Mouse (Mus musculus) neural tube, embryonic 14.5 days (tissue): ENCODE results near the gene Ppfia1. TPM values are rescaled to one million over a fixed set of nuclear protein-coding genes. Genes with fewer than 3 reads are reported as not detected.

Source experiments
- ATAC-seq: fragments of 200-750 bp; cut with Nextera tagmentation; 2 replicates; pipeline ENCODE4 v1.8.0; 2017; ENCODE audit warnings: low read depth, mild to moderate bottlenecking, moderate TSS enrichment, moderate library complexity
- H3K27ac ChIP-seq: fragments of 300-500 bp; sonication (generic); 2 replicates; pipeline ENCODE4 v1.5.1; 2014; ENCODE audit warnings: low read depth, mild to moderate bottlenecking, control low read depth, low read length, moderate library complexity, mixed read lengths
- H3K27me3 ChIP-seq: fragments of 300-500 bp; sonication (generic); 2 replicates; pipeline ENCODE4 v1.6.1; 2014; ENCODE audit warnings: low read length; ENCODE audit not compliant: control insufficient read depth, insufficient read depth
- H3K36me3 ChIP-seq: fragments of 300-500 bp; sonication (generic); 2 replicates; pipeline ENCODE4 v1.6.1; 2014; ENCODE audit warnings: low read length, mixed read lengths; ENCODE audit not compliant: control insufficient read depth, insufficient read depth
- H3K4me1 ChIP-seq: fragments of 300-500 bp; sonication (generic); 2 replicates; pipeline ENCODE4 v1.6.1; 2014; ENCODE audit warnings: low read length; ENCODE audit not compliant: control insufficient read depth, insufficient read depth
- H3K4me2 ChIP-seq: fragments of 300-500 bp; sonication (generic); 2 replicates; pipeline ENCODE4 v1.6.1; 2014; ENCODE audit warnings: mild to moderate bottlenecking, low read depth, low read length, control low read depth
- H3K4me3 ChIP-seq: fragments of 300-500 bp; sonication (generic); 2 replicates; pipeline ENCODE4 v1.5.1; 2014; ENCODE audit warnings: low read depth, low read length, control low read depth, mixed read lengths
- H3K9ac ChIP-seq: fragments of 300-500 bp; sonication (generic); replicated peaks from 2 replicates; pipeline ENCODE4 v1.6.1; 2014; ENCODE audit warnings: low read depth, mild to moderate bottlenecking, control low read depth, low read length, mixed read lengths
- H3K9me3 ChIP-seq: fragments of 300-500 bp; sonication (generic); 2 replicates; pipeline ENCODE4 v1.6.1; 2016; ENCODE audit warnings: low read length; ENCODE audit not compliant: control insufficient read depth
- WGBS: fragments of 180-500 bp; shearing (Covaris S2); extraction: QIAGEN DNeasy Blood & Tissue Kit; methylation state at CpG from one replicate; pipeline ENCODE4 v1.1.7; 2014; 5-methylcytosine and 5-hydroxymethylcytosine counted together
- polyA plus RNA-seq: library from polyadenylated mRNA; unstranded; fragments of >200 nt; fragmentation: Nextera tagmentation; extraction: Ambion mirVana; gene quantifications from 2 replicates; pipeline ENCODE4 v1.2.1, GENCODE M21; 2014

Ppfia1 gene
- polyA plus RNA-seq, 1 experiment from 2014 or later = 30.9 TPM

DNA sequence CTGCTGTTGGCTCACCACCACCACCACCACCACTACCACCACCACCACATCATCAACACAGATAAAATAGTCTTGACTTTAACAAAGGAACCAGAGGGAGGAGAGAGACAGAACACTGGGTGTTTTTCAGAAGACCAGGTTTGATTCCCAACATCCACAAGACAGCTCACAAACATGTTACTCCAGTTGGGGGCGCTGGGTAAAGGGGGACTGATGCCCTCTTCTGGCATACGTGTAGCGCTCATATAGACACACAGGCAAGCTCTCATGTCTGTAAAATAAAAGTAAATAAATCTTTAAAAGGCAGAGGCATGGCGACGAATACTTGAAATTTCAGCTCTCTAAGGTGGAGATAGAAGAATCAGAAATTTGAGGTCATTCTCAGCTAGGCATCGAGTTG is 5.0 kb upstream of the Ppfia1 start:
- Histone ChIP-seq H3K27me3 (no peaks in the 10 kb centered on the region), H3K9me3 (no peaks in the 10 kb centered on the region), H3K27ac (no peak overlapping the region), H3K9ac (no peak overlapping the region), H3K4me1 (peaks cover 3% of the 10 kb centered on the region; the same call in 1 of the 2 replicates), H3K36me3 (no peaks in the 10 kb centered on the region), H3K4me2 (no peak overlapping the region), H3K4me3 (no peak overlapping the region)
- 43% methylated on average over 6 of the region's 6 CpGs for WGBS
- no peak for ATAC-seq

DNA sequence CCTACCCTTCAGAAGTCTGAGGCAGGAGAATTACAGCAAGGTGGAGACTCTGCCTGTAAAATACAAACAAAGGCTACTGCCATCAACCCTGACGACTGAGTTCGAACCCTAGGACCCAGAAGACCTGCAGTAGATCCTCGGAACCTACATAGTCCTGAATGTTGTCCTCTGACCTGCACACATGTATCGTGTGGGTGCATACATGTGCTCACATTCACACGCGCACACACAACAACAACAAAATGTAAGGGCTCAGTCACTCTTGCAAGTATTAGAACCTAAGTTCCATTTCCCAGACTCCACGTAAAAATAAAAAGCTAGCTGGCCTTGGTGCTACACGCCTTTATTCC is 569 bp upstream of the Ppfia1 start:
- H3K27me3 ChIP-seq = no peaks in the 10 kb centered on the region
- peaks cover 13% of the 10 kb centered on the region for H3K36me3 ChIP-seq
- peaks cover 15% of the 10 kb centered on the region for H3K4me1 ChIP-seq
- peak overlapping the region; percentile 79 for H3K4me3 ChIP-seq
- WGBS = 26% methylated on average over 8 of the region's 8 CpGs
- ATAC-seq = no peak; the same call in 1 of the 2 replicates
- peak overlapping the region; percentile 82 for H3K9ac ChIP-seq
- H3K9me3 ChIP-seq = no peaks in the 10 kb centered on the region
- H3K4me2 ChIP-seq = peak overlapping the region; percentile 72
- peak overlapping the region; percentile 80 for H3K27ac ChIP-seq

DNA sequence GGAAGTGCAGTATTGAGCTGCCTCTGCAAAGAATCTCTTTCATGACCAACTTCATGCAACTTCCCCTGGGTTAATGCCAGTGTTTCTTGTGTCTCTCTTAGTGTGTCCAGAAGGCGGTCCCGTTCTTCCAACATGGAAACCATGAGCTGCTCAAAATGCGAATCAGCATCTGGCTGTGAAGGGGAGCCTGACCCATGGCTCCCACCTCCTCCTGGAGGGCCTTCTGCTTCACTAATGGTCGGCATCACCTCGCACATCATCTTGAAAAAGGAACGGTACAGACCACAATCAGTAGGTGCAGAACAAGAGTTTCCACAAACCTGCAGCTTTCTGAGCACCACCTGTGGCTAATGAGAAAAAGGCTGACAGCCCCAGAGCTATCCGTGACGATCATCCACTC is 1.3 kb downstream of the Ppfia1 start:
- ATAC-seq = no peak
- Histone ChIP-seq H3K36me3 (peaks cover 14% of the 10 kb centered on the region), H3K27ac (no peak overlapping the region), H3K9ac (peak overlapping the region; percentile 82), H3K4me3 (no peak overlapping the region), H3K4me1 (peaks cover 15% of the 10 kb centered on the region), H3K9me3 (no peaks in the 10 kb centered on the region), H3K4me2 (peak overlapping the region; percentile 72), H3K27me3 (no peaks in the 10 kb centered on the region)
- 90% methylated on average over 8 of the region's 8 CpGs for WGBS

DNA sequence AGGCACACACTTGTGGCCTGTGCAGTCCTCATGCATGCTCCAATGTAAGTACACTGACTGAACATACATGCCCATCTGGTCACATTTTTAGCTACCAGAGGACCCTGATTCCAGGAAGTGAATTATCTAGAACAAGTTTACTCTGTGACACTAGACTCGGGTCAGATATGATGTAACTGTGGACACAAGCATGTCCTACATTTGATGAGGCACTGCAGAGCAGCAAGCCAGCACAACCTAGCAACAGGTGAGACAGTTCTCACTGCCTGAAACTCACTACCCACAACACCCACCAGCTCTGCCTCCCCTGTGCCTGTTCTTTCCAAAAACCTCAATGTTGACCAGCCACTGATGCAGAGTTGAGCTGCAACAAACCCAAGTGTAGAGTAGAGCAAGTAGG is 2.7 kb downstream of the Ppfia1 start:
- no peaks in the 10 kb centered on the region for H3K27me3 ChIP-seq
- WGBS = 83% methylated on average over 1 of the region's 1 CpGs
- H3K9me3 ChIP-seq = no peaks in the 10 kb centered on the region
- peaks cover 15% of the 10 kb centered on the region for H3K4me1 ChIP-seq
- ATAC-seq = no peak
- H3K4me2 ChIP-seq = no peak overlapping the region
- H3K9ac ChIP-seq = no peak overlapping the region
- no peak overlapping the region for H3K4me3 ChIP-seq
- no peak overlapping the region for H3K27ac ChIP-seq
- peaks cover 14% of the 10 kb centered on the region for H3K36me3 ChIP-seq

DNA sequence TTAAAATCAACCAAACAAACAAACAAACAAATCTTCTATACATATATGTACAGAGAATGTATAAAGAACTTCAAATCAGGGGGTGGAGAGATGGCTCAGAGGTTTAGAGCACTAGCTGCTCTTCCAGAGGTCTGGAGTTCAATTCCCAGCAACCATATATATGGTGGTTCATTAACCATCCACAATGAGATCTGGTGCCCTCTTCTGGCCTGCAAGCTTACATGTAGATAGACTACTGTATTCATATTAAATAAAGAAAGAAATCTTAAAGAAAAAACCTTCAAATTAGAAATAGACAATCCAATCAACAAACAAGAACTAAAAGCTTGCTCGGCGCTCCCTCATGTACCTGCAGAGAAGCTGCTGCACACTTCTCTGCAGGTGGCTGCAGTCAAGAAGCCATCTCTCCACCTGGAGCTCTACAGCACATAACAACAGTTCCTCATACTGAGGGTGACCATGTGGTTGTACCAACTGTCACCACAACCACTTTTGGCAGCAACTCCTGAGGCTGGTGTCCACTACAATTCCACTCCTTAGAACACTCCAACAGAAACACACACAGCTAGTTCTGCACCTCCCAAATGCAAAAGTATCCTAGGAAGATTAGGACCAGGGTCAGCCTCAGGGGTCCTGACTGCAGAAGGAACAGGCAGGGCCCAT is 3.5 kb downstream of the Ppfia1 start:
- Histone ChIP-seq H3K9ac (no peak overlapping the region), H3K27me3 (no peaks in the 10 kb centered on the region), H3K36me3 (peaks cover 14% of the 10 kb centered on the region), H3K9me3 (no peaks in the 10 kb centered on the region), H3K4me3 (no peak overlapping the region), H3K4me1 (peaks cover 15% of the 10 kb centered on the region), H3K27ac (no peak overlapping the region), H3K4me2 (no peak overlapping the region)
- ATAC-seq = no peak
- 98% methylated on average over 2 of the region's 2 CpGs for WGBS

DNA sequence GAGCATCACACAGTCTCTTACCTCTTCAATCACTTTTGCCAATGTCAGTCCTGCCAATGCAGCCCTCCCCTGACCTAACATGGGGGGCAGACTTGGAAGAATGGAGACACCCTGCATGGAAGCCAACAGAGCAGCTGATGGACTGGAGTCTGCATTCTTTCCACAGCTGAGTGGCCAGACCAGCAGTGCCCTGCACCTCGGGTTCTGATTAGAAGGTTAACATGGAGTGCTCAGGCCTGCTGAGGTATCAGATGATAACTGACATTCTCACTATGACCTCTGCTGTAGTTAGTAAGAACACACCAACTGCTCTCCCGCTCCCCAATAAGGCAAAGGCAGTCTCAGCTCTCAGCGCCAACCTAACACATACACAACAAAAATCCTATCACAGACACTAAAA is 8.3 kb downstream of the Ppfia1 start:
- Histone ChIP-seq H3K27ac (no peak overlapping the region), H3K4me1 (no peaks in the 10 kb centered on the region), H3K4me3 (no peak overlapping the region), H3K27me3 (no peaks in the 10 kb centered on the region), H3K4me2 (no peak overlapping the region), H3K36me3 (peaks cover 6% of the 10 kb centered on the region; the same call in 1 of the 2 replicates), H3K9me3 (no peaks in the 10 kb centered on the region), H3K9ac (no peak overlapping the region)
- WGBS = 92% methylated on average over 3 of the region's 3 CpGs
- ATAC-seq = no peak

DNA sequence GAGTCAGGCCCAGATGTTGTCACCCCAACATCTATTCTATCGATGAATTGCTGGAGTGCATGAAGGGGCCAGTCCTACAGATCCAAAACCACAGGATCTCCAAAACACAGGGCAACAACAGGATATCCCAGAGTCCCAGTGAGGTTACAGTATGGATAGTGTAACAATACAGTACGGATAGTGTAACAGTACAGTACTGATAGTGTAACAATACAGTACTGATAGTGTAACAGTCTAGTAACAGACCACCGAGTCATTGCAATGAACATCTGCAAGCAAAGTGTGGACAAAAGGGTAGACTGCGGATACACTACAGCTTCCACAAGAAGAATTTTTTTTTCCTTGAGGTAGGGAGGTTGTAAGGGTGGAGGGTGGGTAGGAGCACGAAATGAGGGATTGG is 12.2 kb downstream of the Ppfia1 start:
- Histone ChIP-seq H3K4me2 (no peak overlapping the region), H3K36me3 (no peaks in the 10 kb centered on the region), H3K4me1 (no peaks in the 10 kb centered on the region), H3K4me3 (no peak overlapping the region), H3K9ac (no peak overlapping the region), H3K27me3 (no peaks in the 10 kb centered on the region), H3K9me3 (no peaks in the 10 kb centered on the region), H3K27ac (no peak overlapping the region)
- ATAC-seq = no peak
- WGBS = 96% methylated on average over 5 of the region's 5 CpGs

DNA sequence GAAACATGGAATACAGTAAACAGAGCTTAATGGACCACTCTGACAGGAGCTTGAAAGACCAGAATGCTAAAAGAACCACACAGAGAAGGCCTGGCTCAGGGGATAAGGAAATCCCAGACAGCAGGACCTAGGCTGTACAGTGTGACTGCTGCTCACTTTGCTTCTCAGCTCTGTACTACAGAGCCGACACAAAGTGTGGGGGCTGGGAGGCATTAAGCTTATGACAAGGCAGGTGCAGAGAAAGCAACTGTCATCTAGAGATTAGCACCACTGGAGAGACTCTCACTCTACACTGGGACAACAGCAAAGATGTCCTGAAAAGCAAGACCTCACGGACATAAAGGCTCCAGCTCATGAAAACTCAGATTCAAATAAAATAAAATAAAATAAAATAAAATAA is 14.4 kb downstream of the Ppfia1 start:
- ATAC-seq = no peak
- no peaks in the 10 kb centered on the region for H3K36me3 ChIP-seq
- H3K4me2 ChIP-seq = no peak overlapping the region
- H3K27me3 ChIP-seq = no peaks in the 10 kb centered on the region
- 88% methylated on average over 2 of the region's 2 CpGs for WGBS
- no peaks in the 10 kb centered on the region for H3K4me1 ChIP-seq
- no peak overlapping the region for H3K9ac ChIP-seq
- H3K9me3 ChIP-seq = no peaks in the 10 kb centered on the region
- no peak overlapping the region for H3K27ac ChIP-seq
- H3K4me3 ChIP-seq = no peak overlapping the region

DNA sequence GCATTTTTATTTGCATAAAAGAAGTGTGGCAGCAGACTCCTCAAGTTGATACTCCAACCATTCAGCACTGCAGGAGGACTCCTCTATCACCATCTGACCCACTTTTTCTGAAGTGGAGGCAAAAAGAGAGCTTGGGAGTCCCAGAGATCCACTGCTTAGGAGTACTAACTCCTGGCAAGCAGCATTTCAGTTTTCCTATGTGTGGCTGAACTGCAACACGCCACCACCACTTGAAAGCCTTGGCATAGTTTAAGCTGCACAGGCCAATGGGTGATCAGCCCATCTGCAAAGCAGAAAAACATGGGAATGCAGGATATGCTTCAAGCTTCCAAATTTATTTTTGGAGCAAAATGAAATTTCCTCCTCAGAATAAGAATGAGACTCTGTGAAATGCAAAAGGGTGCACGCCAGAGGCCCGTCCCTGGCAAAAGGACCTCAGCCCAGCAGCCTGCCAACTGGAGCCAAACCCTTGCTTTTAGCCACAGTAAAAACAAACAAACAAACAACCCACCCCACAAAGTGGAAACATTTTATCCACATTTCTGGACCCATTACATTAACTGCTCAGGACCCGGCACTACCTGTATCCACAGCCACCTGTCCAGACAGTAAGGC is 15.4 kb downstream of the Ppfia1 start:
- Histone ChIP-seq H3K9ac (no peak overlapping the region), H3K4me3 (no peak overlapping the region), H3K36me3 (no peaks in the 10 kb centered on the region), H3K4me2 (no peak overlapping the region), H3K27ac (no peak overlapping the region), H3K27me3 (no peaks in the 10 kb centered on the region), H3K9me3 (no peaks in the 10 kb centered on the region), H3K4me1 (no peaks in the 10 kb centered on the region)
- no peak for ATAC-seq
- WGBS = 94% methylated on average over 4 of the region's 4 CpGs
